Mouse (Mus musculus): Measurements from ENCODE around the gene Tmigd1. TPM values are rescaled to one million over a fixed set of nuclear protein-coding genes. Genes with fewer than 3 reads are reported as not detected.

The Tmigd1 gene
- total and polyA plus RNA-seq, 2 experiments from 2014 or later: not detected

DNA sequence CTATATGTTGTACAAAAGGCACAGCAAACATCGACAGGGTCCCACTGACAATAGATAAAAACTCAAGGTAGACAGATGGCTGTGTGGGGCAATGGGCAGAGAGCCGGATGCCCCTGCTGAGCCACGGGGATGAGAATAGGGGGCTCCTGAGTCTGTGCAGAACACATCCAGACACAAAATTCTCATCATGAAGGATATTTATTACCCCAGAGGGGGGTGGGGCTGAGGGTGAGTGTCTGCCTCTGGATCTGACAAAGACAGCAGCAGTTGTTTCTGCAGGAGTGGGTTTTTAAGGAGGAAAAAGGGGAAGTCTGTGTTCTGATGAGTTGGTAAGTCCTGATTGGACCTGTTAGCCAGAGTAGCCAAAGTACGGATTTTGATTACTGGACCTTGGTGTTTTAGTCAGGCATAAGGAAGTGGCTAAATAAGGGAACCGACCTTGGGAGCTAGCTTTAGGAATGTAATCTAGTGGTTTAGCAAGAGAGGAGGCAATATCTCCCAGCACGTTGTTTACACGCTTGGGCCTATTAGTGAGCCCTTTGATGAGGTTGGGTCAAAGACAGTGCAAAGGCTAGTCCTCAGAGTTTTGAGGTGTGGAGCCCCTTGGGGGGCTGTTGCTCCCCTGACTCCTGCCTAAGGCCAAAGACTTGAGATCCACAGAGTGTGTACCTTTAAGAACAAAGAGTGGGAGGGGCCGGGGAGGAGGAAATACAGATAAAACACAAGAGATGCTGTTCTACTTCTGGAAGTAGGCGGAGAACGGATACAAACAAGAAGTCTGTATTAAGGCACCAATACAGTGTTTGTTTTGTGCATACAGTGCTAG is 12.4 kb upstream of the Tmigd1 start:
- no peak for DNase-seq (ENCODE audit: low spot score)
- WGBS: 76% methylated on average over 10 of the region's 10 CpGs
- ATAC-seq (ENCODE audit: low FRiP score): no peak

DNA sequence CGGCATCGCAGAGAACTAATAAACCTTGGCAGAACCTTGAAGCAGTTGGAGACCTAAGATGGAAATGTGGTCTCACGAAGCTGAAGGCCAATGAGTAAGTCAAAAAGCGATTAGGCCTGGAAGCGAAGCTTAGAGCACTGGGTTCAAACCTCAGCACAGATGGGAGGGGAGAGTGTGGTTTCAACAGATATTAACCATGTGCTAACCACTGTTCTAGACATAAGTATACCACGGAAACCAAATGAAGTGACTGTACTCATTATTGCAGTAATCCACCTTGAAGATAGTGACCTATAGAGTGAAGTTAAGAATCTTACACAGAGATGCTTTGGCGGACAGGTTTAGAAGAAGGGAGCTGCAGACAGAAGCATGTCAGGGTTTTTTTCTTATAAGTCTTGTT is 10.8 kb upstream of the Tmigd1 start:
- no peak overlapping the region for H3K4me2 ChIP-seq (ENCODE audit: low read depth, low read length, poor library complexity, severe bottlenecking)
- H3K9ac ChIP-seq (replicated peaks; ENCODE audit: low read length, poor library complexity, severe bottlenecking): no peak overlapping the region
- WGBS: 92% methylated on average over 7 of the region's 7 CpGs
- no peak overlapping the region for H3K27ac ChIP-seq (ENCODE audit: low read depth, low read length)
- no peak overlapping the region for H3K4me3 ChIP-seq (ENCODE audit: low read depth, low read length)
- no peaks in the 10 kb centered on the region for H3K36me3 ChIP-seq (ENCODE audit: insufficient read depth, low read length)
- no peak for DNase-seq (ENCODE audit: low spot score)
- H3K9me3 ChIP-seq (ENCODE audit: low read length): no peaks in the 10 kb centered on the region
- ATAC-seq (ENCODE audit: low FRiP score): no peak
- H3K27me3 ChIP-seq (ENCODE audit: insufficient read depth, low read length): no peaks in the 10 kb centered on the region
- no peak for TF ChIP-seq CTCF (IDR thresholded peaks at IDR 0.05)
- H3K4me1 ChIP-seq (ENCODE audit: insufficient read depth, low read length): no peaks in the 10 kb centered on the region; the same call in 1 of the 2 replicates

More for the DNA sequence above, 12.4 kb upstream of the Tmigd1 start:
- H3K36me3 ChIP-seq (ENCODE audit: insufficient read depth, low read length): no peaks in the 10 kb centered on the region
- no peak overlapping the region for H3K4me2 ChIP-seq (ENCODE audit: low read depth, low read length, poor library complexity, severe bottlenecking)
- H3K9ac ChIP-seq (replicated peaks; ENCODE audit: low read length, poor library complexity, severe bottlenecking): no peak overlapping the region
- H3K27ac ChIP-seq (ENCODE audit: low read depth, low read length): no peak overlapping the region
- H3K27me3 ChIP-seq (ENCODE audit: insufficient read depth, low read length): no peaks in the 10 kb centered on the region
- H3K9me3 ChIP-seq (ENCODE audit: low read length): no peaks in the 10 kb centered on the region
- no peaks in the 10 kb centered on the region; the same call in 1 of the 2 replicates for H3K4me1 ChIP-seq (ENCODE audit: insufficient read depth, low read length)
- no peak overlapping the region for H3K4me3 ChIP-seq (ENCODE audit: low read depth, low read length)
- no peak for TF ChIP-seq CTCF (IDR thresholded peaks at IDR 0.05)

DNA sequence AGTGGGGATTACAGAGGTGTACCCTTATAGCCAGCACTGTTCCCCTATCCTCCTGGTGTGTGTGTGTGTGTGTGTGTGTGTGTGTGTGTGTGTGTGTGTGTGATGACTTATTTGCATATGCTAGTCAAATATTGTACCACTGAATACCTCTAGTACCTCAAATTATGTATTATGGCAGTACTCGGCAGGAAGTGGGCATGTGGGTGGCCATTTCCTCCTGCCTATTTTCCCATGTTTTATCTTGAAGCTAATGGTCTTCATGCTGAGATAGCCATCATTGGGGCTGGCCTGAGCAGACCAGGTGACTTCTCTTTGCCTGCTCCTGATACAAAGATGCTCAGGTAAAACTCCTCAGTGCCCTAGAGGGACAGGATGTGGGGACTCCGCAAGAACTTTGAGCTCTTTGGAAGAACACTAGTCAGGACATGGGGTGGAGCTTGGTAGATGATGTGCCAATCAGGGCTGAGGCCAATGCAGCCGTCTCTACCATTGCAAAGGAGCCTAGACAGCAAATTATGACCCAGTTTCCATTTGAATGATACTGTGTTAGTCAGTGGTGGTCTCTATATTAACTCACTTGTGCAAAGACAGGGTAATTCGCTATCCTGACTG is 10.1 kb upstream of the Tmigd1 start:
- 81% methylated on average over 4 of the region's 4 CpGs for WGBS

DNA sequence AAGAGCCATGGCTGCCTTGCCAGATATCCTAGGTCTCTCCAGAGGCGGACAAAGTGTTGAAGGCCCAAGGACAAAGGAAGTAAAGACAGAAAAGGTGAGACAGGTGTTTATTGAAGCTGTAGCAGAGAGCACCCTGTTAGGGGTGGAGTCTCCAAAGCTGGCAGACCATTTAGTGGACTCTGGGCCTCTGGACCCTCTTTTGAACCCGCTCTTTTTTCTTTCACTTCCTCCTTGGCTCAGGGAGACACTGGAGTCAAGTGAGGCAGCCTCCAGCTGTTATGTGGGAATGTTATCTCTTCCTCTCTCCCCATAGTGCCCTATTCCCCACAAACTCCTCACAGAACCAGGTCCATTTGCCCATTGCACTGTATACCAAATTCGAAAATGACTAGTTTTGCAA is 9.0 kb upstream of the Tmigd1 start:
- no peak for ATAC-seq (ENCODE audit: low FRiP score)
- no peak overlapping the region for H3K4me2 ChIP-seq (ENCODE audit: low read depth, low read length, poor library complexity, severe bottlenecking)
- no peaks in the 10 kb centered on the region for H3K9me3 ChIP-seq (ENCODE audit: low read length)
- H3K27me3 ChIP-seq (ENCODE audit: insufficient read depth, low read length): no peaks in the 10 kb centered on the region
- DNase-seq (ENCODE audit: low spot score): no peak
- no peak for TF ChIP-seq CTCF (IDR thresholded peaks at IDR 0.05)
- H3K4me1 ChIP-seq (ENCODE audit: insufficient read depth, low read length): no peaks in the 10 kb centered on the region; the same call in 1 of the 2 replicates
- H3K27ac ChIP-seq (ENCODE audit: low read depth, low read length): no peak overlapping the region
- WGBS: 78% methylated on average over 3 of the region's 3 CpGs
- H3K4me3 ChIP-seq (ENCODE audit: low read depth, low read length): no peak overlapping the region
- H3K36me3 ChIP-seq (ENCODE audit: insufficient read depth, low read length): no peaks in the 10 kb centered on the region
- H3K9ac ChIP-seq (replicated peaks; ENCODE audit: low read length, poor library complexity, severe bottlenecking): no peak overlapping the region

More for the DNA sequence above, 10.1 kb upstream of the Tmigd1 start:
- Histone ChIP-seq H3K27me3 (ENCODE audit: insufficient read depth, low read length) (no peaks in the 10 kb centered on the region), H3K27ac (ENCODE audit: low read depth, low read length) (no peak overlapping the region), H3K36me3 (ENCODE audit: insufficient read depth, low read length) (no peaks in the 10 kb centered on the region), H3K9me3 (ENCODE audit: low read length) (no peaks in the 10 kb centered on the region), H3K4me2 (ENCODE audit: low read depth, low read length, poor library complexity, severe bottlenecking) (no peak overlapping the region), H3K9ac (replicated peaks; ENCODE audit: low read length, poor library complexity, severe bottlenecking) (no peak overlapping the region), H3K4me3 (ENCODE audit: low read depth, low read length) (no peak overlapping the region), H3K4me1 (ENCODE audit: insufficient read depth, low read length) (no peaks in the 10 kb centered on the region; the same call in 1 of the 2 replicates)
- DNase-seq (ENCODE audit: low spot score): no peak
- no peak for ATAC-seq (ENCODE audit: low FRiP score)
- TF ChIP-seq CTCF (IDR thresholded peaks at IDR 0.05): no peak

DNA sequence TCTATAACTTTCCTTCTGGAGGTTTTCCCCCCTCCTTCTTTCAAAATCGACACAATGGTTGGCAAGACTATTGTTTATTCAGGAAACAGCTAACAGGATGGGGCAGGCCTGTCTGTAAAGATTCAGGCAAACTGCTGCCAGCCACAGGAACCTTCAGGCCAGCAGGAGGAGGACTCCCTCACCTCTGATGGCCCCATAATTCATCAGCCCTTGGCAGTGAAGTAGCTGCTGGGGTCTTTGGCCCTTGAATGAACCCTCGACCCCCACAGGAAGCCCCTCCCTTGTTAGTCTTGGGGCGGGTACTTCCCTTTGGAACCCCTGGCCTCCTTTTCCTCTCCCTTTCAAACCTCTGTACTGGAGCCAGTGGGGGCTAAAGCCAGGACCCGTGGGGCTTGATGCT is 8.4 kb upstream of the Tmigd1 start:
- ATAC-seq (ENCODE audit: low FRiP score): no peak
- Histone ChIP-seq H3K9ac (replicated peaks; ENCODE audit: low read length, poor library complexity, severe bottlenecking) (no peak overlapping the region), H3K36me3 (ENCODE audit: insufficient read depth, low read length) (no peaks in the 10 kb centered on the region), H3K4me2 (ENCODE audit: low read depth, low read length, poor library complexity, severe bottlenecking) (no peak overlapping the region), H3K4me1 (ENCODE audit: insufficient read depth, low read length) (no peaks in the 10 kb centered on the region; the same call in 1 of the 2 replicates), H3K27ac (ENCODE audit: low read depth, low read length) (no peak overlapping the region), H3K4me3 (ENCODE audit: low read depth, low read length) (no peak overlapping the region), H3K9me3 (ENCODE audit: low read length) (no peaks in the 10 kb centered on the region), H3K27me3 (ENCODE audit: insufficient read depth, low read length) (no peaks in the 10 kb centered on the region)
- no peak for DNase-seq (ENCODE audit: low spot score)
- no peak for TF ChIP-seq CTCF (IDR thresholded peaks at IDR 0.05)
- 46% methylated on average over 4 of the region's 4 CpGs for WGBS

DNA sequence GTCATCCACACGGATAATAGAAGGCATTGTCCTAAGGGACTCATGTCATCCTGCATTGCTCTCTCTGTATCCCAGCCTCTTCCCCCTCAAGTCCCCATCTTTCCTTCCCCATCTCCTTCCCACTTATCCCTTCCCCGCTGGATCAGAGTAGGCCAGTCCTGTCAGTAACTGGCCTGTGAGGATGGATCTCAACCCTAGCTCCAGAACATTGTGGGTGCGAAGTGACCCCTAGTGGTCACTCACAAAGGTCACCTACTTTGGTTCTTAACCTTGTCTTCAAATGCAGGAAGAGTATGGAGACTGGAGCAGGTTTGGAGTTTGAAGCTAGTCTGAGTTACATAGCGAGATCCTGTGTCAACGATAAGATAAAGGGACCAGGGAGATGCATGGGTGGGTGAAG is 7.7 kb upstream of the Tmigd1 start:
- no peak overlapping the region for H3K4me2 ChIP-seq (ENCODE audit: low read depth, low read length, poor library complexity, severe bottlenecking)
- no peaks in the 10 kb centered on the region for H3K27me3 ChIP-seq (ENCODE audit: insufficient read depth, low read length)
- ATAC-seq (ENCODE audit: low FRiP score) (no peak), DNase-seq (ENCODE audit: low spot score) (peak; percentile 69)
- 36% methylated on average over 5 of the region's 5 CpGs for WGBS
- no peak overlapping the region for H3K9ac ChIP-seq (replicated peaks; ENCODE audit: low read length, poor library complexity, severe bottlenecking)
- H3K9me3 ChIP-seq (ENCODE audit: low read length): no peaks in the 10 kb centered on the region
- no peaks in the 10 kb centered on the region for H3K36me3 ChIP-seq (ENCODE audit: insufficient read depth, low read length)
- no peak overlapping the region for H3K27ac ChIP-seq (ENCODE audit: low read depth, low read length)
- H3K4me3 ChIP-seq (ENCODE audit: low read depth, low read length): no peak overlapping the region
- TF ChIP-seq CTCF (IDR thresholded peaks at IDR 0.05): peak; percentile 86
- H3K4me1 ChIP-seq (ENCODE audit: insufficient read depth, low read length): no peaks in the 10 kb centered on the region; the same call in 1 of the 2 replicates

Measured in midbrain, postnatal 0 days (tissue).